Mouse (Mus musculus): ENCODE measurements at regions not wholly inside any gene's neighbourhood (a gene's known extent, or its start where the extent isn't known, plus 50 kb on each side); places are given as distances from the start of the nearest gene placed in this dataset.
A peak's percentile ranks its signal among the peaks of the same experiment; 100 is the strongest.

DNA sequence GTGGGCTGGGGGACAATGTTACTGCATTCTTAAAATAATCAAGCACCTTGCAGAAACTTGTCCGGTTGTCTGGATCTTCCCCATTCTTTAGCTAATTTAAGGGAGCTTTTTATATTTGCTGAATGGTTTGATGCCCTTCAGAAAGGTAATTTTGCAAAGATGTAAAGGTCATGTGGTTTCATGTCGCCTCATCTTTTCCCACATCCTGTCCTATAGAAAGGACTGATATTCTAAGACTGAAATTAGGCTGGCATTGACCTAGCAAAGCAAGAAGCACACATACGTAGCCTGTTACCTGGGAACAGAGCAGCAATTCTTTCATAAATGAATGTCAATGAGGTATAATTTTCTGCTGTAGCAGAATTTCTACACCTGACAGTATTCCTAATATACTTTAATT is 315.4 kb downstream of the Cog6 start:
- no peaks in the 10 kb centered on the region for H3K79me2 ChIP-seq (replicated peaks; ENCODE audit: control insufficient read depth, insufficient read depth, low read length)
- TF ChIP-seq EP300 (IDR thresholded peaks at IDR 0.05; ENCODE audit: insufficient read depth, low read depth, low read length): no peak
- no peaks in the 10 kb centered on the region for H3K4me1 ChIP-seq (ENCODE audit: control insufficient read depth, insufficient read depth, low read length)
- H3K4me3 ChIP-seq: no peak overlapping the region
- no peaks in the 10 kb centered on the region for H3K27me3 ChIP-seq (ENCODE audit: control insufficient read depth, insufficient read depth, low read length)
- H3K9ac ChIP-seq (ENCODE audit: low read depth, low read length): no peak overlapping the region
- intact Hi-C loops (cut with DNase I): no loop called here
- H3K36me3 ChIP-seq (ENCODE audit: control insufficient read depth, insufficient read depth, low read length): no peaks in the 10 kb centered on the region
- no peak overlapping the region for H3K27ac ChIP-seq
- 91% methylated on average over 3 of the region's 3 CpGs for WGBS
- no peak for DNase-seq

DNA sequence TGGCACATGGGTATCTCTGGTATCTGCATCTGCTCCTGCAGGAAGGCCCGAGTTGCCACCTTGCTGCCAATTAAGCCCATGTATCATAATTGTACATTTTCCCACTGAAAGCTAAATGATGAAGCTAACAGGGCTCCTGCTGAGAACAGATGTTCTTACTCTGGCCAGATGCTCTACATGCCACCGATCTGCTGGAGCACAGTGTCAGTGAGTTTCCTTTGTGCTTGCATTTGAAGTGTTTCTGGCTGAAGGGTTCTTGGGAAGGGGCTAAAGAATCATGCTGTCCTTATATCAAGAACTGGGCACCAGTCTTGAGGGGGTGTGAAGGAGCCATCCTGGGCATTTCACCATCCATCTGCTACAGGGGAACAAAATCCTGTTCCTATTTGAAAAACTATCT is 323.2 kb downstream of the Cog6 start:
- no peaks in the 10 kb centered on the region; the same call in 1 of the 2 replicates for H3K4me1 ChIP-seq (ENCODE audit: control insufficient read depth, insufficient read depth, low read length)
- WGBS: 70% methylated on average over 2 of the region's 2 CpGs
- no peak for DNase-seq
- H3K9ac ChIP-seq (ENCODE audit: low read depth, low read length): no peak overlapping the region
- H3K36me3 ChIP-seq (ENCODE audit: control insufficient read depth, insufficient read depth, low read length): no peaks in the 10 kb centered on the region
- H3K79me2 ChIP-seq (replicated peaks; ENCODE audit: control insufficient read depth, insufficient read depth, low read length): no peaks in the 10 kb centered on the region
- no peak for TF ChIP-seq EP300 (IDR thresholded peaks at IDR 0.05; ENCODE audit: insufficient read depth, low read depth, low read length)
- no peak for TF ChIP-seq CTCF (IDR thresholded peaks at IDR 0.05)
- no peak for TF ChIP-seq POLR2A (IDR thresholded peaks at IDR 0.05; ENCODE audit: insufficient read depth, low read depth, low read length)
- no peak overlapping the region for H3K27ac ChIP-seq
- no peaks in the 10 kb centered on the region for H3K27me3 ChIP-seq (ENCODE audit: control insufficient read depth, insufficient read depth, low read length)
- H3K4me3 ChIP-seq: no peak overlapping the region
- intact Hi-C loops (cut with DNase I): no loop called here

DNA sequence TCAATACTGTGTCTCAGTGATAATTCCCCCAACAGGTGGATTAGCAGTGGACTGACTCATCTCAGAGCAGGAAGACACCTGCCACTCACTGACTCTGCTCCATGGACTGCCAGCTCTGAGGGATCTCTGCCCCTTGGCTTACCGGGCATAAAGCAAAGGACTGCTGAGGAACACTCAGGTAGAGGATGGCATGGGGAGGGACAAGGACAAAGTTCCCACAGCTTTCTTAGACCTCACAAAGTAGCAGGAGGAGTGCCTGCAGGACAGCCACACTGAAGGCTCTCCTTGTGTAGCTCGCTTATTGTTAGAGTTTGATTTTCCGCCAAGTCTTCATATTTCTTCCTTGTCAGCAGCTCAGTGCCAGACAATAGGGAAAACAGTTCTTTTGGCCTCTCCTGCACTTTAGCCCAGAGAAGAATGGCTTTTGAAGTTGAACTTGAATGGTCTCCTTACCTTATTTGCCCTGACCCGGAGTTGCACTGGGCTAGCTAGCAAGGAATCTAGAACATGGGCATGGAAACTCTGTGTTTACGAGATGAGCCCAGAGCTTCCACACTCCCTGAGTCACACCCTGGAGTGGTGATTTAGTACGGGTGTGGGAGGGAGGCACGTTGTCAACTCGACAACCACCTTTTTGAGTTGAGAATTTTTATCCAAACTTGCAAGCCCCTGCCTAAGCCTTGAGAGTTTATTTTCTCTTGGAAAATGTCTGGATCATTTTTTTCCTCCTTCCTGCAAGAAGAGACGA is 331.4 kb downstream of the Cog6 start:
- intact Hi-C loops (cut with DNase I): loop anchor here (5.0 kb wide), 1 partner anchor 418 kb away; the partner anchor contains the start of gene Foxo1
- H3K9ac ChIP-seq (ENCODE audit: low read depth, low read length): no peak overlapping the region
- H3K4me1 ChIP-seq (ENCODE audit: control insufficient read depth, insufficient read depth, low read length): peaks cover 10% of the 10 kb centered on the region
- no peak overlapping the region for H3K4me3 ChIP-seq
- H3K36me3 ChIP-seq (ENCODE audit: control insufficient read depth, insufficient read depth, low read length): no peaks in the 10 kb centered on the region
- H3K79me2 ChIP-seq (replicated peaks; ENCODE audit: control insufficient read depth, insufficient read depth, low read length): no peaks in the 10 kb centered on the region
- peak; percentile 63; the same call in 1 of the 2 replicates for TF ChIP-seq EP300 (IDR thresholded peaks at IDR 0.05; ENCODE audit: insufficient read depth, low read depth, low read length)
- no peak for TF ChIP-seq CTCF (IDR thresholded peaks at IDR 0.05)
- WGBS: 14% methylated on average over 9 of the region's 9 CpGs
- no peaks in the 10 kb centered on the region for H3K27me3 ChIP-seq (ENCODE audit: control insufficient read depth, insufficient read depth, low read length)
- peak; percentile 44 to 61 for DNase-seq
- peak overlapping the region; percentile 57 for H3K27ac ChIP-seq

DNA sequence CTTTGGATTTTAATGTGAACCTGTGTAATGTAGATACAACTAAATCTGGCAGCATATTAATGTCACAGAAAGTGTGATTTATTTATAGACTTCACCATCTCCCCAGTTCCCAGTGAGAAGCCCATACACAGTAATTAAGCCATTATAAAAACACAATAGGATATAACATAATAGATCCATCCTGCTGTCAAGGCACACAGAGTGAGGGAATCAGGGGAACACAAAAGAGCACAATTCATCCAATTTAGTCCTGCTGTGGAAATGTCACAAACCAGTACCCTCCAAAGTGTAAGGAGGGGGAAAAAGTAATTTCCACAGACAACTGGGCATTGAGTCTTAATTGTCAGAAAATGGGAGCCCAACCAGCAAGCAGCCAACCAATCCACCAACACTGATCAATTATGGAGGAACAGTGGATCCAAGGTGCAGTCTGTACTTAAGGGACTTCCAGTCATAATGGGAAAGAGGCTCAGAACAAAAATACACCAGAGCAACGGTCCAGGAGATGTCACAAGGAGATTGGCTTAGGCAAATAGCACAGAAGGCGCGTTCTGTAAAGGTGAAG is 336.1 kb downstream of the Cog6 start:
- no peaks in the 10 kb centered on the region for H3K79me2 ChIP-seq (replicated peaks; ENCODE audit: control insufficient read depth, insufficient read depth, low read length)
- 61% methylated on average over 3 of the region's 3 CpGs for WGBS
- no peak overlapping the region for H3K4me3 ChIP-seq
- no peak overlapping the region for H3K27ac ChIP-seq
- H3K36me3 ChIP-seq (ENCODE audit: control insufficient read depth, insufficient read depth, low read length): no peaks in the 10 kb centered on the region
- TF ChIP-seq CTCF (IDR thresholded peaks at IDR 0.05) (no peak), EP300 (IDR thresholded peaks at IDR 0.05; ENCODE audit: insufficient read depth, low read depth, low read length) (no peak), POLR2A (IDR thresholded peaks at IDR 0.05; ENCODE audit: insufficient read depth, low read depth, low read length) (no peak)
- no peaks in the 10 kb centered on the region for H3K27me3 ChIP-seq (ENCODE audit: control insufficient read depth, insufficient read depth, low read length)
- intact Hi-C loops (cut with DNase I): no loop called here
- no peak for DNase-seq
- H3K9ac ChIP-seq (ENCODE audit: low read depth, low read length): no peak overlapping the region
- H3K4me1 ChIP-seq (ENCODE audit: control insufficient read depth, insufficient read depth, low read length): peaks cover 6% of the 10 kb centered on the region

DNA sequence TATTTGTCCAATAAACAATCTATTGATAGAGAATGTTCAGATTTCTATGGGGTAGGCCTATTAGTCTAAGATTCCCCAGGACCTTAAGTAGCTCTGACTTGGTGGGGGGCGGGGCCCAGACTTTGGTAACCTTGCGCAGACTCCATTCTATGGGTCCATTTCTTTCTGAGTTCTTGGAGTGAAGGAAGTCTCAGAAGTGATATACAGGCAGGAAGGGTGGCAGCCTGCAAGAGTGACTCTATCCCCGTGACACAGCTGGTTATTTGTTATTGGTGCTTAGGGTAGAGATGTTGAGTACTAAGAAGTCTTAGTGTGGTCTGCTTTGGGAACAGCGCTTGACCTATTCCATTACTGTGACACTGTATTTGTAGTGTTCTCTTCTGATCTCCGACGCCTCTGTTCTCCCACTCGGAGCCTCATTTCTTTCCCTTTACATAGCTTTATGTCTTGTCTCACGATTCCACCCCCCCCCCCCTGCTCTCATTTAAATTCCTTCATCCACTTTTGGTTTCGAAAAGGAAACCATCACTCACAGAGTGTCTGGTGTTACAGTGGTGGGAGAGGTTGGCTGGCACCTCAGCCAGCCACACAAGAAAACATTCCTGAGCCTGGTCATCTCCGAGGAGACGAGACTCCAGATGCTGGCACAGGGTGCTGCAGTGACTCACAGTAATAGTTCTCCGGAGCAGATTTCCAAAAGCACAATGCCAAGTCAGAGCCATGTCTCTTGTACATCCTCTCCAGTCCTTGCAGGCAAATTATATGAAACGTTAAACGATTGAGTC is 340.0 kb downstream of the Cog6 start:
- WGBS: 76% methylated on average over 14 of the region's 14 CpGs
- TF ChIP-seq EP300 (IDR thresholded peaks at IDR 0.05; ENCODE audit: insufficient read depth, low read depth, low read length) (no peak), POLR2A (IDR thresholded peaks at IDR 0.05; ENCODE audit: insufficient read depth, low read depth, low read length) (no peak), CTCF (IDR thresholded peaks at IDR 0.05) (no peak)
- intact Hi-C loops (cut with DNase I): no loop called here
- Histone ChIP-seq H3K4me3 (no peak overlapping the region), H3K79me2 (replicated peaks; ENCODE audit: control insufficient read depth, insufficient read depth, low read length) (no peaks in the 10 kb centered on the region), H3K36me3 (ENCODE audit: control insufficient read depth, insufficient read depth, low read length) (no peaks in the 10 kb centered on the region), H3K9ac (ENCODE audit: low read depth, low read length) (no peak overlapping the region), H3K27ac (no peak overlapping the region), H3K27me3 (ENCODE audit: control insufficient read depth, insufficient read depth, low read length) (no peaks in the 10 kb centered on the region), H3K4me1 (ENCODE audit: control insufficient read depth, insufficient read depth, low read length) (no peaks in the 10 kb centered on the region)
- peak in 1 of 2 experiments; percentile 17 for DNase-seq

DNA sequence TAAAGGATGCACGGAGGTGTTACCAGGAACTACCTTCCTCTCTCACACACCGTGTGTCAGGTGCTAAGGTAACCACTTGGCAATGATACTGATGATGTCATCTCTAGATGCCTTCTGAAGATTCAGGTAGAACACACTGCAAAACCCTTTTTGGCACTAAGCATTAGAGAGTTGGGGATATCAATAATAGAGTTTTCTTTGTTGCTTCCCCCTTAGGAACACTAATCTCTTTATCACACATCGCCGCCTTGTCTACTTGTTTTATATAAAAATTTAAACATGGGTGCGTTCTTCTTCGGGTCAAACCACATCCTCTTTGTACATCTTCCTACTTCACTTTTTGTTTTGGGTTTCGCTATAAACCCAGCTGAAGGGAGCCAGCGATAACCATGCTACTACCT is 346.4 kb downstream of the Cog6 start:
- no peak for DNase-seq
- Histone ChIP-seq H3K36me3 (ENCODE audit: control insufficient read depth, insufficient read depth, low read length) (no peaks in the 10 kb centered on the region), H3K9ac (ENCODE audit: low read depth, low read length) (no peak overlapping the region), H3K27me3 (ENCODE audit: control insufficient read depth, insufficient read depth, low read length) (no peaks in the 10 kb centered on the region), H3K4me1 (ENCODE audit: control insufficient read depth, insufficient read depth, low read length) (no peaks in the 10 kb centered on the region), H3K4me3 (no peak overlapping the region), H3K79me2 (replicated peaks; ENCODE audit: control insufficient read depth, insufficient read depth, low read length) (no peaks in the 10 kb centered on the region), H3K27ac (no peak overlapping the region)
- TF ChIP-seq CTCF (IDR thresholded peaks at IDR 0.05) (no peak), EP300 (IDR thresholded peaks at IDR 0.05; ENCODE audit: insufficient read depth, low read depth, low read length) (no peak), POLR2A (IDR thresholded peaks at IDR 0.05; ENCODE audit: insufficient read depth, low read depth, low read length) (no peak)
- intact Hi-C loops (cut with DNase I): no loop called here
- WGBS: 92% methylated on average over 8 of the region's 8 CpGs
